In genomic region chr7:115568301-115568700, GRCm38 (mm10) we compare ENCODE assay signal across 11 mouse cellular contexts.
A peak's percentile ranks its signal among the peaks of the same experiment; 100 is the strongest.
DNase-seq lines count a peak whose midpoint lies in the region; ATAC-seq lines count a peak whose summit lies in the region.
"Had no signal": no experiment of that assay in that cellular context is flagged by ENCODE, and none has a peak within 500 bp of the region (broad histone marks: within the 10 kb centered on the region; RNA-seq: fewer than 3 reads in every experiment).

No protein-coding gene starts in this region.

- ATAC-seq in forebrain, embryonic 16.5 days = peak; percentile 59; the same call in 1 of the 2 replicates
- ATAC-seq in midbrain, embryonic 14.5 days (ENCODE audit: low FRiP score, low TSS enrichment) = no peak
- no peak for ATAC-seq in monocyte, adult 5-6 weeks (replicated peaks; ENCODE audit: insufficient number of reproducible peaks, low FRiP score, low TSS enrichment, poor library complexity, severe bottlenecking)

- H3K27me3 ChIP-seq in forebrain, embryonic 16.5 days (replicated peaks; ENCODE audit: control insufficient read depth, insufficient read depth, low read length) = no peaks in the 10 kb centered on the region
- H3K27me3 ChIP-seq in midbrain, embryonic 14.5 days (ENCODE audit: control insufficient read depth, insufficient read depth, low read length) = no peaks in the 10 kb centered on the region

- no peak overlapping the region for H3K27ac ChIP-seq in forebrain, embryonic 16.5 days (ENCODE audit: low read length)
- no peak overlapping the region for H3K27ac ChIP-seq in midbrain, embryonic 14.5 days (replicated peaks; ENCODE audit: low read depth, low read length)

- intact Hi-C loops in heart, postnatal 25 days (cut with DNase I) = no loop called here

- H3K4me1 ChIP-seq in forebrain, embryonic 16.5 days (replicated peaks; ENCODE audit: control insufficient read depth, insufficient read depth, low read length) = peaks cover 28% of the 10 kb centered on the region
- H3K4me1 ChIP-seq in midbrain, embryonic 14.5 days (ENCODE audit: control insufficient read depth, insufficient read depth, low read length) = peaks cover 27% of the 10 kb centered on the region

- no peaks in the 10 kb centered on the region for H3K36me3 ChIP-seq in forebrain, embryonic 16.5 days (ENCODE audit: control insufficient read depth, insufficient read depth)
- no peaks in the 10 kb centered on the region for H3K36me3 ChIP-seq in midbrain, embryonic 14.5 days (ENCODE audit: control insufficient read depth, insufficient read depth, low read length)

- peak; percentile 79 for DNase-seq in heart, adult 11 months
- DNase-seq in heart, postnatal 25 days (ENCODE audit: low spot score) = no peak
- peak; percentile 50 for DNase-seq in embryo, embryonic 11 days
- DNase-seq in midbrain, embryonic 14.5 days = peak; percentile 48
- DNase-seq in B cell, adult 2 months = no peak
- no peak for DNase-seq in cerebellum, postnatal 14 days
- DNase-seq: liver; right cerebral cortex, postnatal 14 days; thymus, postnatal 14 days had no signal

- 7% methylated on average over 11 of the region's 11 CpGs for WGBS in forebrain, embryonic 16.5 days
- WGBS in midbrain, embryonic 14.5 days = 12% methylated on average over 11 of the region's 11 CpGs

- peak overlapping the region; percentile 14 for H3K4me3 ChIP-seq in forebrain, embryonic 16.5 days (replicated peaks; ENCODE audit: low read length)
- H3K4me3 ChIP-seq in midbrain, embryonic 14.5 days (replicated peaks; ENCODE audit: low read depth, low read length) = peak overlapping the region; percentile 21

- H3K9ac ChIP-seq in forebrain, embryonic 16.5 days (replicated peaks; ENCODE audit: low read depth, low read length) = no peak overlapping the region
- H3K9ac ChIP-seq in midbrain, embryonic 14.5 days (replicated peaks; ENCODE audit: low read length) = no peak overlapping the region

- no peaks in the 10 kb centered on the region for H3K9me3 ChIP-seq in forebrain, embryonic 16.5 days (ENCODE audit: control insufficient read depth, low read length)
- no peaks in the 10 kb centered on the region for H3K9me3 ChIP-seq in midbrain, embryonic 14.5 days (ENCODE audit: control insufficient read depth, low read length)

- peak overlapping the region; percentile 45 for H3K4me2 ChIP-seq in forebrain, embryonic 16.5 days (ENCODE audit: low read length)
- peak overlapping the region; percentile 55 for H3K4me2 ChIP-seq in midbrain, embryonic 14.5 days (ENCODE audit: low read length)

Comparison
In these comparisons a context has a peak if more than half of its experiments do, and no peak if none do; other contexts are left out.
1. DNase-seq: peak in heart, adult 11 months (single experiment), embryo, embryonic 11 days (single experiment) and midbrain, embryonic 14.5 days (single experiment); none in heart, postnatal 25 days (single experiment), B cell, adult 2 months (0 of 2) and cerebellum, postnatal 14 days (0 of 2).